Mouse (Mus musculus): ENCODE results near the gene Olfr1176.

The Olfr1176 gene

GRCm38 (mm10) chr2:88336421-88336820, at the start of gene Olfr1176:
Gene Olfr1176, plus strand, starts transcription at chr2:88336721.
- no peak for DNase-seq

GRCm38 (mm10) chr2:88315035-88315434, 21.5 kb upstream of the Olfr1176 start, which contains the start of gene Olfr1174-ps:
Gene Olfr1174-ps, minus strand, starts transcription at chr2:88315135.
- DNase-seq: no peak

GRCm38 (mm10) chr2:88327115-88327514, 9.4 kb upstream of the Olfr1176 start, which contains the start of gene Olfr1175-ps:
Gene Olfr1175-ps, minus strand, starts transcription at chr2:88327215.
- no peak for DNase-seq

- no peak for DNase-seq
Observed at GRCm38 (mm10) chr2:88346392-88346791, 9.9 kb downstream of the Olfr1176 start, which contains the start of gene Olfr1177-ps. Gene Olfr1177-ps, minus strand, starts transcription at chr2:88346492.

- no peak for DNase-seq
Observed at GRCm38 (mm10) chr2:88356304-88356703, 19.8 kb downstream of the Olfr1176 start.

GRCm38 (mm10) chr2:88386762-88387161, 50.2 kb downstream of the Olfr1176 start, which contains the start of gene Olfr1178:
Gene Olfr1178, plus strand, starts transcription at chr2:88387062.
- no peak for DNase-seq
